Mouse (Mus musculus): ENCODE measurements around the gene 4930507D05Rik. TPM values are rescaled to one million over a fixed set of nuclear protein-coding genes. Genes with fewer than 3 reads are reported as not detected.
A peak's percentile ranks its signal among the peaks of the same experiment; 100 is the strongest.

Gene 4930507D05Rik
- polyA plus RNA-seq, 1 experiment = 0.27 TPM

- 92% methylated on average over 5 of the region's 5 CpGs for WGBS
- Histone ChIP-seq H3K4me1 (replicated peaks; ENCODE audit: control insufficient read depth, insufficient read depth, low read length) (no peaks in the 10 kb centered on the region), H3K36me3 (ENCODE audit: control insufficient read depth, insufficient read depth, low read length) (0 out of 2 replicates have a peak, but pooled peaks cover 7% of the 10 kb centered on the region), H3K27ac (ENCODE audit: control insufficient read depth, insufficient read depth, low read length) (no peak overlapping the region), H3K27me3 (ENCODE audit: control insufficient read depth, insufficient read depth, low read length) (no peaks in the 10 kb centered on the region), H3K4me3 (ENCODE audit: control insufficient read depth, insufficient read depth, low read length) (no peak overlapping the region)
- TF ChIP-seq POLR2A (IDR thresholded peaks at IDR 0.05; ENCODE audit: control insufficient read depth, extremely low read depth, insufficient read depth, low read length, poor library complexity) (no peak), CTCF (IDR thresholded peaks at IDR 0.05; ENCODE audit: borderline replicate concordance, control insufficient read depth, extremely low read depth, insufficient read depth, low read length, poor library complexity) (no peak)
- no peak for DNase-seq
These were observed 21.8 kb downstream of the 4930507D05Rik start for GRCm38 (mm10) chr10:62471105-62471504.

- H3K27me3 ChIP-seq (ENCODE audit: control insufficient read depth, insufficient read depth, low read length) = no peaks in the 10 kb centered on the region
- peaks cover 16% of the 10 kb centered on the region for H3K36me3 ChIP-seq (ENCODE audit: control insufficient read depth, insufficient read depth, low read length)
- no peak overlapping the region for H3K4me3 ChIP-seq (ENCODE audit: control insufficient read depth, insufficient read depth, low read length)
- no peak for DNase-seq
- no peaks in the 10 kb centered on the region for H3K4me1 ChIP-seq (replicated peaks; ENCODE audit: control insufficient read depth, insufficient read depth, low read length)
- no peak overlapping the region for H3K27ac ChIP-seq (ENCODE audit: control insufficient read depth, insufficient read depth, low read length)
- TF ChIP-seq CTCF (IDR thresholded peaks at IDR 0.05; ENCODE audit: borderline replicate concordance, control insufficient read depth, extremely low read depth, insufficient read depth, low read length, poor library complexity) (no peak), POLR2A (IDR thresholded peaks at IDR 0.05; ENCODE audit: control insufficient read depth, extremely low read depth, insufficient read depth, low read length, poor library complexity) (no peak)
- 97% methylated on average over 10 of the region's 10 CpGs for WGBS
These were observed 25.7 kb downstream of the 4930507D05Rik start for GRCm38 (mm10) chr10:62474944-62475343.

- Histone ChIP-seq H3K36me3 (ENCODE audit: control insufficient read depth, insufficient read depth, low read length) (peaks cover 16% of the 10 kb centered on the region), H3K4me3 (ENCODE audit: control insufficient read depth, insufficient read depth, low read length) (no peak overlapping the region), H3K27me3 (ENCODE audit: control insufficient read depth, insufficient read depth, low read length) (no peaks in the 10 kb centered on the region), H3K4me1 (replicated peaks; ENCODE audit: control insufficient read depth, insufficient read depth, low read length) (no peaks in the 10 kb centered on the region), H3K27ac (ENCODE audit: control insufficient read depth, insufficient read depth, low read length) (no peak overlapping the region)
- no peak for DNase-seq
- TF ChIP-seq CTCF (IDR thresholded peaks at IDR 0.05; ENCODE audit: borderline replicate concordance, control insufficient read depth, extremely low read depth, insufficient read depth, low read length, poor library complexity) (no peak), POLR2A (IDR thresholded peaks at IDR 0.05; ENCODE audit: control insufficient read depth, extremely low read depth, insufficient read depth, low read length, poor library complexity) (no peak)
- 74% methylated on average over 2 of the region's 2 CpGs for WGBS
These were observed 27.7 kb downstream of the 4930507D05Rik start for GRCm38 (mm10) chr10:62476980-62477379.

DNA sequence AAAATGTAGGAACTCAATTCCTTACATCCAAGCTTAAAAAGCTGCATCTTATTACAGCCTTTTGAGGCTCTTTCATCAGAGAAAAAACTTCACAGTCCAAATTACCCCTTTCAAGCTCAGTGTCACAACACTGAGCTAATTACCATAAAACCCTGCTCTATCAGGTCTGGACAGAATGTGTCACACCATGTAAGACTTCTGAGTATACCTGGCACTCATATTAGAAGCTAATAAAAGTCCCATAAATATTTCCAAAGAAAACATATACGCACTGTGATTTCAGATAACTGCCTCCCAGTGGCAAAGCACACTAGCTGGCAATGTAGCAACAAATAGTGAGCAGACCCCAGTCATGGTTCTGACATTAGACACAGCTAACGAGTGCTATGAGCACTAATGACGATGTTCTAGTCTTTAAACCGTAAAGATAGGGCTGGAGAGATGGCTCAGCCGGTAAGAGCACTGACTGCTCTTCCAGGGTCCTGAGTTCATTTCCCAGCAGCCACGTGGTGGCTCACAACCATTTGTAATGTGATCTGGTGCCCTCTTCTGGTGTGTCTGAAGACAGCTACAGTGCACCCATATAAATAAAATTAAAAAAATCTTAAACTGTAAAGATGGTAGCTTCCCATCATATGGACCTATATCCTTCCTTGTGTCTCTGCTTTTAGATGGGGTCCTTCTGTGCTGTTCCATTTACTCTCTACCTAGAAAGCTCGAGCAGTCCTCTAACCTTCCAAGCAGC lies 32.0 kb downstream of the 4930507D05Rik start:
- Histone ChIP-seq H3K36me3 (ENCODE audit: control insufficient read depth, insufficient read depth, low read length) (peaks cover 16% of the 10 kb centered on the region), H3K4me1 (replicated peaks; ENCODE audit: control insufficient read depth, insufficient read depth, low read length) (no peaks in the 10 kb centered on the region), H3K4me3 (ENCODE audit: control insufficient read depth, insufficient read depth, low read length) (no peak overlapping the region), H3K27ac (ENCODE audit: control insufficient read depth, insufficient read depth, low read length) (no peak overlapping the region), H3K27me3 (ENCODE audit: control insufficient read depth, insufficient read depth, low read length) (no peaks in the 10 kb centered on the region)
- WGBS = 87% methylated on average over 7 of the region's 7 CpGs
- no peak for DNase-seq
- TF ChIP-seq CTCF (IDR thresholded peaks at IDR 0.05; ENCODE audit: borderline replicate concordance, control insufficient read depth, extremely low read depth, insufficient read depth, low read length, poor library complexity) (no peak), POLR2A (IDR thresholded peaks at IDR 0.05; ENCODE audit: control insufficient read depth, extremely low read depth, insufficient read depth, low read length, poor library complexity) (no peak)

DNA sequence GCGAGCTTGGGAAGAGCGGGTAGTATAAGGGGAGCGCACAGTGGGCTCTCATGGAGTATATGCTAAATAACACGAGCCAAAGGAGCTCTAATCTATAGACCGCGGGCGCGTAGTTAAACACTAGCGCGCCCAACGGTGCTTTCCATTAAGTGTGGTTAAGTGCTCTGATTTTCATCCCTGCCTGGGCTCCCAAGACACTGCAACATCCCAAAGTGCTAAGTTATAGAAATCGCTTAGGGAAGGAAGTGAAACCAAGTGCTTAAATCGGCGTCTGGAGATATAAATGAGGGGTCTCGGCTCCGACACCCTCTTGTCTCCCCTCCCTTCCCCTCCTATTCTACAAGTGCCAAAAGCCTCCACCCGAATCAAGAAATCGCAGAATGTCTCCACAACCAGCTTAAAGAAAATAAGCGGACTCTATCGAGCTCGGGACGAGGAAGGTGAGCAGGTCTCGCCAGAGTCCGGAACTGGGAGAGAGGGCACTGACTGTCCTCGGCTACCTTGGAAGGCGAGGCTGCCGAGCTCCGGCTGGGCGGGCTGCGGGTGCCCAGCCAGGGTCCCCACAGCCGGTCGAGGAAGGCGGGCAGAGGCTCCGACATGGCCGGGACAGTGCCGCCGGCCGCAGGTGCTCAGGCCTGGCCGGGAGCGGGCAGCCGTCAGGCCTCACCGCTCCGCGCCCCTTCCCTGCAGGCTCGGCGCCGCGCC lies 36.7 kb downstream of the 4930507D05Rik start:
- under 1% methylated on average over 43 of the region's 48 CpGs for WGBS

GRCm38 (mm10) chr10:62486618-62487415 lies 37.5 kb downstream of the 4930507D05Rik start, which contains the start of gene Vps26a:
Vps26a (minus strand) TSS chr10:62486805.
- peak; percentile 99 for DNase-seq
- TF ChIP-seq CTCF (IDR thresholded peaks at IDR 0.05; ENCODE audit: borderline replicate concordance, control insufficient read depth, extremely low read depth, insufficient read depth, low read length, poor library complexity) (no peak; the same call in 1 of the 2 replicates), POLR2A (IDR thresholded peaks at IDR 0.05; ENCODE audit: control insufficient read depth, extremely low read depth, insufficient read depth, low read length, poor library complexity) (peak; percentile 43; the same call in 1 of the 2 replicates)
- Histone ChIP-seq H3K4me1 (replicated peaks; ENCODE audit: control insufficient read depth, insufficient read depth, low read length) (no peaks in the 10 kb centered on the region), H3K27me3 (ENCODE audit: control insufficient read depth, insufficient read depth, low read length) (no peaks in the 10 kb centered on the region), H3K4me3 (ENCODE audit: control insufficient read depth, insufficient read depth, low read length) (peak within 1 kb of the TSS; percentile 91), H3K27ac (ENCODE audit: control insufficient read depth, insufficient read depth, low read length) (peak within 1 kb of the TSS; percentile 40; the same call in 1 of the 2 replicates), H3K36me3 (ENCODE audit: control insufficient read depth, insufficient read depth, low read length) (no peaks in the 10 kb centered on the region)
- under 1% methylated on average over 59 of the region's 59 CpGs for WGBS

More for the DNA sequence above, 36.7 kb downstream of the 4930507D05Rik start:
- H3K4me1 ChIP-seq (replicated peaks; ENCODE audit: control insufficient read depth, insufficient read depth, low read length) = no peaks in the 10 kb centered on the region
- H3K27ac ChIP-seq (ENCODE audit: control insufficient read depth, insufficient read depth, low read length) = peak overlapping the region; percentile 40; the same call in 1 of the 2 replicates
- TF ChIP-seq CTCF (IDR thresholded peaks at IDR 0.05; ENCODE audit: borderline replicate concordance, control insufficient read depth, extremely low read depth, insufficient read depth, low read length, poor library complexity) (peak; percentile 37; the same call in 1 of the 2 replicates), POLR2A (IDR thresholded peaks at IDR 0.05; ENCODE audit: control insufficient read depth, extremely low read depth, insufficient read depth, low read length, poor library complexity) (no peak)
- H3K27me3 ChIP-seq (ENCODE audit: control insufficient read depth, insufficient read depth, low read length) = no peaks in the 10 kb centered on the region
- H3K36me3 ChIP-seq (ENCODE audit: control insufficient read depth, insufficient read depth, low read length) = no peaks in the 10 kb centered on the region
- DNase-seq = peak; percentile 30
- peak overlapping the region; percentile 91 for H3K4me3 ChIP-seq (ENCODE audit: control insufficient read depth, insufficient read depth, low read length)

Measured in thymus, adult 2 months (tissue).